ENCODE assay signal across 9 mouse cellular contexts in genomic region chr9:106457163-106457559, GRCm38 (mm10). TPM values are rescaled to one million over a fixed set of nuclear protein-coding genes. Genes with fewer than 3 reads are reported as not detected.
DNase-seq lines count a peak whose midpoint lies in the region; ATAC-seq and TF ChIP-seq lines count a peak whose summit lies in the region.
"Had no signal": no experiment of that assay in that cellular context is flagged by ENCODE, and none has a peak within 500 bp of the region (broad histone marks: within the 10 kb centered on the region; RNA-seq: fewer than 3 reads in every experiment).

No protein-coding gene starts in this region.

- 0 out of 2 replicates have a peak overlapping the region, but pooled peaks have one; percentile 10 for H3K9ac ChIP-seq in intestine, embryonic 14.5 days (ENCODE audit: low read length)
- no peak overlapping the region for H3K9ac ChIP-seq in intestine, postnatal 0 days (ENCODE audit: low read depth, low read length)
- H3K9ac ChIP-seq in embryonic facial prominence, embryonic 14.5 days (ENCODE audit: low read depth, low read length), result peak overlapping the region; percentile 35; the same call in 1 of the 2 replicates
- H3K9ac ChIP-seq in hindbrain, embryonic 12.5 days, result peak overlapping the region; percentile 97
- peak overlapping the region; percentile 63 for H3K9ac ChIP-seq in midbrain, embryonic 16.5 days (ENCODE audit: low read depth, low read length)

- peak overlapping the region; percentile 27; the same call in 1 of the 2 replicates for H3K27ac ChIP-seq in intestine, embryonic 14.5 days (ENCODE audit: low read depth)
- H3K27ac ChIP-seq in intestine, postnatal 0 days (ENCODE audit: low read depth, low read length), result no peak overlapping the region
- peak overlapping the region; percentile 61; the same call in 1 of the 2 replicates for H3K27ac ChIP-seq in embryonic facial prominence, embryonic 14.5 days (replicated peaks; ENCODE audit: low read depth, low read length)
- H3K27ac ChIP-seq in hindbrain, embryonic 12.5 days, result peak overlapping the region; percentile 96
- H3K27ac ChIP-seq in midbrain, embryonic 16.5 days (ENCODE audit: low read length), result peak overlapping the region; percentile 32; the same call in 1 of the 2 replicates

- no peak overlapping the region for H3K4me3 ChIP-seq in intestine, embryonic 14.5 days (ENCODE audit: low read depth, low read length)
- H3K4me3 ChIP-seq in intestine, postnatal 0 days (ENCODE audit: low read depth, low read length), result no peak overlapping the region
- H3K4me3 ChIP-seq in embryonic facial prominence, embryonic 14.5 days (ENCODE audit: low read depth, low read length), result peak overlapping the region; percentile 74; the same call in 1 of the 2 replicates
- H3K4me3 ChIP-seq in hindbrain, embryonic 12.5 days, result peak overlapping the region; percentile 77
- peak overlapping the region; percentile 20 for H3K4me3 ChIP-seq in midbrain, embryonic 16.5 days (ENCODE audit: low read depth, low read length)
- H3K4me3 ChIP-seq: megakaryocyte, embryonic 14.5 days had no signal

- TF ChIP-seq CTCF in intestine, postnatal 0 days (IDR thresholded peaks at IDR 0.05; ENCODE audit: low read depth), result no peak

- H3K27me3 ChIP-seq in intestine, embryonic 14.5 days (replicated peaks; ENCODE audit: control insufficient read depth, insufficient read depth, low read length), result no peaks in the 10 kb centered on the region
- no peaks in the 10 kb centered on the region for H3K27me3 ChIP-seq in intestine, postnatal 0 days (replicated peaks; ENCODE audit: control insufficient read depth, insufficient read depth, low read length)
- no peaks in the 10 kb centered on the region for H3K27me3 ChIP-seq in embryonic facial prominence, embryonic 14.5 days (replicated peaks; ENCODE audit: control insufficient read depth, insufficient read depth, low read length)
- no peaks in the 10 kb centered on the region for H3K27me3 ChIP-seq in hindbrain, embryonic 12.5 days
- H3K27me3 ChIP-seq in midbrain, embryonic 16.5 days (ENCODE audit: control insufficient read depth, insufficient read depth, low read depth, low read length), result no peaks in the 10 kb centered on the region

- no peak for ATAC-seq in intestine, embryonic 14.5 days (replicated peaks; ENCODE audit: low FRiP score, low TSS enrichment, low read depth)
- no peak for ATAC-seq in intestine, postnatal 0 days
- peak; percentile 1; the same call in 1 of the 2 replicates for ATAC-seq in embryonic facial prominence, embryonic 14.5 days (ENCODE audit: low read depth)
- no peak for ATAC-seq in hindbrain, embryonic 12.5 days (ENCODE audit: low FRiP score)
- no peak for ATAC-seq in midbrain, embryonic 16.5 days

- WGBS in intestine, embryonic 14.5 days, result 46% methylated on average over 9 of the region's 9 CpGs
- 71% methylated on average over 9 of the region's 9 CpGs for WGBS in intestine, postnatal 0 days
- WGBS in embryonic facial prominence, embryonic 14.5 days, result 45% methylated on average over 9 of the region's 9 CpGs
- 33% methylated on average over 9 of the region's 9 CpGs for WGBS in hindbrain, embryonic 12.5 days
- 32% methylated on average over 9 of the region's 9 CpGs for WGBS in midbrain, embryonic 16.5 days

- H3K36me3 ChIP-seq in intestine, embryonic 14.5 days (ENCODE audit: control insufficient read depth, insufficient read depth, low read length), result peaks cover 30% of the 10 kb centered on the region
- no peaks in the 10 kb centered on the region; the same call in 1 of the 2 replicates for H3K36me3 ChIP-seq in intestine, postnatal 0 days (ENCODE audit: control insufficient read depth, insufficient read depth)
- peaks cover 24% of the 10 kb centered on the region for H3K36me3 ChIP-seq in embryonic facial prominence, embryonic 14.5 days (ENCODE audit: control insufficient read depth, insufficient read depth, low read length)
- H3K36me3 ChIP-seq in hindbrain, embryonic 12.5 days, result peaks cover 34% of the 10 kb centered on the region
- peaks cover 16% of the 10 kb centered on the region; the same call in 1 of the 2 replicates for H3K36me3 ChIP-seq in midbrain, embryonic 16.5 days (ENCODE audit: control insufficient read depth, insufficient read depth, low read length)

- DNase-seq in intestine, embryonic 14.5 days (ENCODE audit: low spot score), result no peak
- no peak for DNase-seq in embryonic facial prominence, embryonic 14.5 days (ENCODE audit: low spot score)
- DNase-seq in adrenal gland, adult 18-20 months (ENCODE audit: low spot score in 2 of 2), result no peak
- no peak for DNase-seq in gastrocnemius, postnatal 25 days
- no peak for DNase-seq in thymus, adult 18-20 months

- H3K9me3 ChIP-seq in intestine, embryonic 14.5 days (ENCODE audit: control insufficient read depth, low read length), result no peaks in the 10 kb centered on the region
- no peaks in the 10 kb centered on the region for H3K9me3 ChIP-seq in intestine, postnatal 0 days (ENCODE audit: control insufficient read depth)
- no peaks in the 10 kb centered on the region for H3K9me3 ChIP-seq in embryonic facial prominence, embryonic 14.5 days (ENCODE audit: control insufficient read depth, low read length)
- H3K9me3 ChIP-seq in hindbrain, embryonic 12.5 days (replicated peaks), result no peaks in the 10 kb centered on the region
- no peaks in the 10 kb centered on the region for H3K9me3 ChIP-seq in midbrain, embryonic 16.5 days (replicated peaks; ENCODE audit: control insufficient read depth, low read length, poor library complexity, severe bottlenecking)
- H3K9me3 ChIP-seq: megakaryocyte, embryonic 14.5 days had no signal

- H3K4me2 ChIP-seq in intestine, embryonic 14.5 days (ENCODE audit: low read length), result peak overlapping the region; percentile 81
- H3K4me2 ChIP-seq in intestine, postnatal 0 days (replicated peaks; ENCODE audit: low read depth), result no peak overlapping the region
- H3K4me2 ChIP-seq in embryonic facial prominence, embryonic 14.5 days (ENCODE audit: low read depth, low read length), result peak overlapping the region; percentile 92
- peak overlapping the region; percentile 99 for H3K4me2 ChIP-seq in hindbrain, embryonic 12.5 days (replicated peaks)
- peak overlapping the region; percentile 98 for H3K4me2 ChIP-seq in midbrain, embryonic 16.5 days (ENCODE audit: low read length)

- H3K4me1 ChIP-seq in intestine, embryonic 14.5 days (replicated peaks; ENCODE audit: control insufficient read depth, insufficient read depth, low read length), result peaks cover 41% of the 10 kb centered on the region
- no peaks in the 10 kb centered on the region; the same call in 1 of the 2 replicates for H3K4me1 ChIP-seq in intestine, postnatal 0 days (replicated peaks; ENCODE audit: control insufficient read depth, insufficient read depth, low read length)
- peaks cover 48% of the 10 kb centered on the region for H3K4me1 ChIP-seq in embryonic facial prominence, embryonic 14.5 days (ENCODE audit: control insufficient read depth, insufficient read depth, low read length)
- peaks cover 75% of the 10 kb centered on the region for H3K4me1 ChIP-seq in hindbrain, embryonic 12.5 days
- H3K4me1 ChIP-seq in midbrain, embryonic 16.5 days (ENCODE audit: control insufficient read depth, insufficient read depth, low read length), result peaks cover 53% of the 10 kb centered on the region

RNA-seq across cellular contexts. Expression of gene Pcbp4, which starts 4.1 kb away (rescaled TPM):
- 55.3 and 73.4 TPM in 2 replicates for polyA plus RNA-seq in intestine, embryonic 14.5 days (2014; fragmentation: Nextera tagmentation; extraction: Ambion mirVana)
- polyA plus RNA-seq in intestine, postnatal 0 days (2015; fragmentation: Nextera tagmentation; extraction: Ambion mirVana), result 13.8 and 15.7 TPM in 2 replicates
- 90.2 and 101 TPM in 2 replicates for polyA plus RNA-seq in embryonic facial prominence, embryonic 14.5 days (2014; fragmentation: Nextera tagmentation; extraction: Ambion mirVana)
- polyA plus RNA-seq in hindbrain, embryonic 12.5 days (2016; fragmentation: Nextera tagmentation; extraction: Ambion mirVana), result 308 and 309 TPM in 2 replicates
- polyA plus RNA-seq in midbrain, embryonic 16.5 days (2015; fragmentation: Nextera tagmentation; extraction: Ambion mirVana), result 242 and 262 TPM in 2 replicates
- 10 to 100 TPM; 22.4 to 28.0 TPM for total RNA-seq in adrenal gland, adult 18-20 months (2021)
- 10 to 100 TPM; 54.6 to 59.7 TPM for total RNA-seq in gastrocnemius, postnatal 25 days (2021)

RNA-seq across cellular contexts. Expression of gene Gpr62, which starts 8.6 kb away (rescaled TPM):
- 0.08 and 0.41 TPM in 2 replicates for polyA plus RNA-seq in intestine, embryonic 14.5 days (2014; fragmentation: Nextera tagmentation; extraction: Ambion mirVana)
- 0.17 and 0.26 TPM in 2 replicates for polyA plus RNA-seq in intestine, postnatal 0 days (2015; fragmentation: Nextera tagmentation; extraction: Ambion mirVana)
- polyA plus RNA-seq in embryonic facial prominence, embryonic 14.5 days (2014; fragmentation: Nextera tagmentation; extraction: Ambion mirVana), result 0.36 and 0.60 TPM in 2 replicates
- 0.41 and 0.68 TPM in 2 replicates for polyA plus RNA-seq in hindbrain, embryonic 12.5 days (2016; fragmentation: Nextera tagmentation; extraction: Ambion mirVana)
- 0.78 and 0.98 TPM in 2 replicates for polyA plus RNA-seq in midbrain, embryonic 16.5 days (2015; fragmentation: Nextera tagmentation; extraction: Ambion mirVana)
- under 1 TPM; 0.20 to 0.29 TPM for total RNA-seq in adrenal gland, adult 18-20 months (2021)
- total RNA-seq in gastrocnemius, postnatal 25 days (2021), result under 1 TPM in 1 of 2 experiments, not detected in 1; 0.18 TPM

RNA-seq across cellular contexts. Expression of gene Abhd14a, which starts 9.7 kb away (rescaled TPM):
- 55.9 and 58.2 TPM in 2 replicates for polyA plus RNA-seq in intestine, embryonic 14.5 days (2014; fragmentation: Nextera tagmentation; extraction: Ambion mirVana)
- polyA plus RNA-seq in intestine, postnatal 0 days (2015; fragmentation: Nextera tagmentation; extraction: Ambion mirVana), result 20.8 and 21.0 TPM in 2 replicates
- 60.9 and 66.1 TPM in 2 replicates for polyA plus RNA-seq in embryonic facial prominence, embryonic 14.5 days (2014; fragmentation: Nextera tagmentation; extraction: Ambion mirVana)
- 37.5 and 39.7 TPM in 2 replicates for polyA plus RNA-seq in hindbrain, embryonic 12.5 days (2016; fragmentation: Nextera tagmentation; extraction: Ambion mirVana)
- 71.9 and 82.0 TPM in 2 replicates for polyA plus RNA-seq in midbrain, embryonic 16.5 days (2015; fragmentation: Nextera tagmentation; extraction: Ambion mirVana)
- total RNA-seq in adrenal gland, adult 18-20 months (2021), result 10 to 100 TPM; 18.3 to 21.3 TPM
- total RNA-seq in gastrocnemius, postnatal 25 days (2021), result 10 to 100 TPM; 14.7 to 18.3 TPM

RNA-seq across cellular contexts. Expression of gene Abhd14b, which starts 9.9 kb away (rescaled TPM):
- 25.7 and 27.2 TPM in 2 replicates for polyA plus RNA-seq in intestine, embryonic 14.5 days (2014; fragmentation: Nextera tagmentation; extraction: Ambion mirVana)
- polyA plus RNA-seq in intestine, postnatal 0 days (2015; fragmentation: Nextera tagmentation; extraction: Ambion mirVana), result 35.9 and 38.1 TPM in 2 replicates
- polyA plus RNA-seq in embryonic facial prominence, embryonic 14.5 days (2014; fragmentation: Nextera tagmentation; extraction: Ambion mirVana), result 21.5 and 30.3 TPM in 2 replicates
- 7.6 and 8.5 TPM in 2 replicates for polyA plus RNA-seq in hindbrain, embryonic 12.5 days (2016; fragmentation: Nextera tagmentation; extraction: Ambion mirVana)
- 8.8 and 10.6 TPM in 2 replicates for polyA plus RNA-seq in midbrain, embryonic 16.5 days (2015; fragmentation: Nextera tagmentation; extraction: Ambion mirVana)
- total RNA-seq in adrenal gland, adult 18-20 months (2021), result 10 to 100 TPM; 29.6 to 43.4 TPM
- 1 to 10 TPM; 4.7 to 4.8 TPM for total RNA-seq in gastrocnemius, postnatal 25 days (2021)

RNA-seq across cellular contexts. Expression of gene Rrp9, which starts 18.6 kb away (rescaled TPM):
- polyA plus RNA-seq in intestine, embryonic 14.5 days (2014; fragmentation: Nextera tagmentation; extraction: Ambion mirVana), result 51.7 and 52.4 TPM in 2 replicates
- 17.7 and 19.4 TPM in 2 replicates for polyA plus RNA-seq in intestine, postnatal 0 days (2015; fragmentation: Nextera tagmentation; extraction: Ambion mirVana)
- polyA plus RNA-seq in embryonic facial prominence, embryonic 14.5 days (2014; fragmentation: Nextera tagmentation; extraction: Ambion mirVana), result 35.0 and 43.5 TPM in 2 replicates
- 42.7 and 52.2 TPM in 2 replicates for polyA plus RNA-seq in hindbrain, embryonic 12.5 days (2016; fragmentation: Nextera tagmentation; extraction: Ambion mirVana)
- polyA plus RNA-seq in midbrain, embryonic 16.5 days (2015; fragmentation: Nextera tagmentation; extraction: Ambion mirVana), result 48.3 and 48.5 TPM in 2 replicates
- total RNA-seq in adrenal gland, adult 18-20 months (2021), result 10 to 100 TPM; 32.7 to 47.8 TPM
- 10 to 100 TPM; 17.1 to 18.7 TPM for total RNA-seq in gastrocnemius, postnatal 25 days (2021)

Comparison
In these comparisons a context has a peak if more than half of its experiments do, and no peak if none do; other contexts are left out.
1. H3K4me3 ChIP-seq: peak in embryonic facial prominence, embryonic 14.5 days (single experiment), hindbrain, embryonic 12.5 days (single experiment) and midbrain, embryonic 16.5 days (single experiment); none in intestine, embryonic 14.5 days (single experiment) and intestine, postnatal 0 days (single experiment).